Mouse (Mus musculus) heart, embryonic 16.5 days (tissue): ENCODE results near the gene Foxn3. TPM values are rescaled to one million over a fixed set of nuclear protein-coding genes. Genes with fewer than 3 reads are reported as not detected.

ENCODE experiments used
- ATAC-seq: fragments of 200-750 bp; cut with Nextera tagmentation; replicated peaks from 2 replicates; pipeline ENCODE4 v1.8.0; 2017; ENCODE audit warnings: moderate number of reproducible peaks; ENCODE audit not compliant: insufficient read depth, low FRiP score; ENCODE audit errors: extremely low read depth
- H3K27ac ChIP-seq: fragments of 300-500 bp; sonication (generic); 2 replicates; pipeline ENCODE4 v1.5.1; 2014; ENCODE audit warnings: mild to moderate bottlenecking, low read length, control low read depth, moderate library complexity
- H3K27me3 ChIP-seq: fragments of 300-500 bp; sonication (generic); 2 replicates; pipeline ENCODE4 v1.6.1; 2014; ENCODE audit warnings: low read length, mixed read lengths; ENCODE audit not compliant: control insufficient read depth, insufficient read depth
- H3K36me3 ChIP-seq: fragments of 300-500 bp; sonication (generic); 2 replicates; pipeline ENCODE4 v1.6.1; 2014; ENCODE audit not compliant: control insufficient read depth, insufficient read depth
- H3K4me1 ChIP-seq: fragments of 300-500 bp; sonication (generic); 2 replicates; pipeline ENCODE4 v1.6.1; 2014; ENCODE audit warnings: low read length, mixed read lengths; ENCODE audit not compliant: control insufficient read depth, insufficient read depth
- H3K4me2 ChIP-seq: fragments of 300-500 bp; sonication (generic); 2 replicates; pipeline ENCODE4 v1.6.1; 2014; ENCODE audit warnings: low read depth, mild to moderate bottlenecking, control low read depth, low read length
- H3K4me3 ChIP-seq: fragments of 300-500 bp; sonication (generic); 2 replicates; pipeline ENCODE4 v1.5.1; 2014; ENCODE audit warnings: mild to moderate bottlenecking, control low read depth, low read length
- H3K9ac ChIP-seq: fragments of 300-500 bp; sonication (generic); 2 replicates; pipeline ENCODE4 v1.6.1; 2014; ENCODE audit warnings: low read length, control low read depth
- H3K9me3 ChIP-seq: fragments of 300-500 bp; sonication (generic); replicated peaks from 2 replicates; pipeline ENCODE4 v1.6.1; 2016; ENCODE audit warnings: low read length; ENCODE audit not compliant: control insufficient read depth
- WGBS: fragments of 180-500 bp; shearing (Covaris S2); extraction: QIAGEN DNeasy Blood & Tissue Kit; methylation state at CpG from one replicate; pipeline ENCODE4 v1.1.7; 2014; 5-methylcytosine and 5-hydroxymethylcytosine counted together
- polyA plus RNA-seq: library from polyadenylated mRNA; unstranded; fragments of >200 nt; fragmentation: Nextera tagmentation; extraction: Ambion mirVana; gene quantifications from 2 replicates; pipeline ENCODE4 v1.2.1, GENCODE M21; 2015

Gene Foxn3
- polyA plus RNA-seq, 1 experiment from 2014 or later, result 52.1 TPM

- Histone ChIP-seq H3K27me3 (no peaks in the 10 kb centered on the region), H3K4me1 (peaks cover 15% of the 10 kb centered on the region), H3K4me3 (no peak overlapping the region), H3K27ac (no peak overlapping the region), H3K9me3 (no peaks in the 10 kb centered on the region), H3K9ac (no peak overlapping the region), H3K4me2 (no peak overlapping the region), H3K36me3 (no peaks in the 10 kb centered on the region)
- 93% methylated on average over 1 of the region's 1 CpGs for WGBS
- no peak for ATAC-seq
These were observed 320.1 kb downstream of the Foxn3 start for GRCm38 (mm10) chr12:99243316-99243715.

DNA sequence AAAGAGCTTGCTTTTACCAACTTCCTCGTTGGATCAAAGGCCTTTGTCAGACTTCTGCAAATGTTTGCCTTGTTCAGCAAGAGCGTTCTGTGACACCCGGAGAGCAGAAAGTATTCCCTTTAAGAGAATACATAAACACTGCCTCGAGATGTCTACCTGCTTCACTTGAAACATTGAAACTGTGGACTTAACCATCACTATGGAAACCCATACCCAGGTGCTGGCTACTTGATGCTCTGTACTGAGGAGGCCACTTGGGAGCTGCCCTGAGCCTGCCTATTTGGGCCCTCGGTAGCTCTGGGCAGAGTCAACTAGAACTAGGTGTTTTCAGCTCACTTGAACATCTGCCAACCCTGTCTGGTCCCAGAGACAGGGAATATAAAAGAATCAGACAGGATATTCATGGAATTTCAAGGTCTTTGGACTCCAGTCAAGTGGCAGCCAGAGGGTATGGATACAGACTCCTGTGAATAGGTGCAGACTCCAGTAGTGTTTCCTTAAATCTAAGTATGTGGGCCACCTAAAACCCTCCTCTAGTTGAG lies 323.1 kb downstream of the Foxn3 start:
- Histone ChIP-seq H3K4me1 (peaks cover 14% of the 10 kb centered on the region), H3K4me2 (no peak overlapping the region), H3K27ac (no peak overlapping the region), H3K36me3 (no peaks in the 10 kb centered on the region), H3K9me3 (no peaks in the 10 kb centered on the region), H3K4me3 (no peak overlapping the region), H3K9ac (no peak overlapping the region), H3K27me3 (no peaks in the 10 kb centered on the region)
- ATAC-seq, result no peak
- 50% methylated on average over 5 of the region's 5 CpGs for WGBS

- H3K36me3 ChIP-seq, result no peaks in the 10 kb centered on the region
- no peak overlapping the region for H3K9ac ChIP-seq
- no peak for ATAC-seq
- H3K27ac ChIP-seq, result no peak overlapping the region
- H3K9me3 ChIP-seq, result no peaks in the 10 kb centered on the region
- H3K27me3 ChIP-seq, result no peaks in the 10 kb centered on the region
- H3K4me1 ChIP-seq, result peaks cover 15% of the 10 kb centered on the region
- H3K4me2 ChIP-seq, result no peak overlapping the region
- 75% methylated on average over 11 of the region's 11 CpGs for WGBS
- H3K4me3 ChIP-seq, result no peak overlapping the region
These were observed 323.6 kb downstream of the Foxn3 start for GRCm38 (mm10) chr12:99239735-99240134.

DNA sequence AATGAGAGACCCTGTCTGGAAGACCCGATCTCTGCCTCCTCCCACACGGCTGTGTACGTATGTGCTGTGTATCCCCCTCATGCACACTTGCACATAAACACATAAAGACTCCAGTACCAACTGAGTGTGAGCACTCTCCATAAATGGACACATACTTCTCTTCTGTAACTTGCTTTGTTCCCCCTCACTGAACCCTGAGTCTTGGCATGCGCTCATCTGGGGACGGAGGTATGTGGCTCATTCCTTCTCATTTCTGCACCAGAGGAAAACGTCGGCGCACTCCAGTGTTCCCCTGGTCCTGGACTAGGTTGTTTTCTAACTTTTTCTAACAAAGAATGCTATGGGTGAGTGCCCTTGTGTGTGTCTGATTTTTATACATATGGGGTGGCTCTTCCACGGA lies 325.9 kb downstream of the Foxn3 start:
- H3K4me3 ChIP-seq, result no peak overlapping the region
- H3K27ac ChIP-seq, result no peak overlapping the region
- no peaks in the 10 kb centered on the region for H3K27me3 ChIP-seq
- no peak overlapping the region for H3K4me2 ChIP-seq
- WGBS, result 81% methylated on average over 9 of the region's 9 CpGs
- no peaks in the 10 kb centered on the region for H3K36me3 ChIP-seq
- H3K9ac ChIP-seq, result no peak overlapping the region
- peaks cover 31% of the 10 kb centered on the region for H3K4me1 ChIP-seq
- no peaks in the 10 kb centered on the region for H3K9me3 ChIP-seq
- no peak for ATAC-seq

DNA sequence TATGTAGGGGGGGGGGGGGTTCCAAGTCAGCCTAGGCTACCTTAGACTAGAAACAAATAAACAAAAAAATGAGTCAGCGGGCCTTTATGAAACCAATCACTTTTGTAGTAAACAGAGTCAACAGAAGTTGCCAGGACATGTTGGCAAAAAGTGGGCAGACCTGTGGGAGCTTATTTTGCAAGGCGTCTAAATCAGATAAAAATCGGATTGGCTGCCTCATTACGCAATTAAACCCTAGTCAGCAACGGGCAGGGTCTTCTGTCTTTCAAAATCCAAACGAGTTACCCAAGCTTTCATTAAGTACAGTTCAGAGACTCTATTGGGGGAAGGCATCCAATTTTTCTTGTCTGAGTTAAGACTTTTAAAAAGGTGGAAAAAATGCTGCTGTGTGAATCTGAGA lies 329.0 kb downstream of the Foxn3 start:
- Histone ChIP-seq H3K4me1 (peaks cover 20% of the 10 kb centered on the region), H3K36me3 (no peaks in the 10 kb centered on the region), H3K27ac (no peak overlapping the region), H3K27me3 (no peaks in the 10 kb centered on the region), H3K4me3 (no peak overlapping the region), H3K4me2 (no peak overlapping the region), H3K9me3 (no peaks in the 10 kb centered on the region), H3K9ac (no peak overlapping the region)
- no peak for ATAC-seq
- WGBS, result 66% methylated on average over 6 of the region's 6 CpGs

DNA sequence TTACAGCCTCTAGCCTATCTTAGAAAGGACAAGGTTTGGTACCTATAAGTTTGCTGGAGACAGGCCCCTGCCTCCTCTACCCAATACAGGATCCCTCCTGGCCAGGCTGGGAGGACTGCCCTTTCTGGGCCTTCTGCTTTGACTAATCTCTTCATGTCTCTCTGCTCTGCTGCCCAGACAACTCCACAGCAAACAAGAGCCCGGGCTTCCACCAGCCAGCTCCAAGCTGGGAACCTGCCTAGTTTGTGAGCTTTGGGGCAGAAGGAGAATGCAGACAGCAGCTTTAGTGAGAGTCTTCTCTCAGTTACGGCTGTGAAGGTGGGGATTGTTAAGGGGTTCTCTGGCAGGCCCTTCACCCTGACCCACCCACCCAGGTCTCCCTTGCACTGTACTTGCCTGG lies 330.0 kb downstream of the Foxn3 start:
- no peaks in the 10 kb centered on the region for H3K9me3 ChIP-seq
- 48% methylated on average over 2 of the region's 2 CpGs for WGBS
- ATAC-seq, result no peak
- H3K4me3 ChIP-seq, result no peak overlapping the region
- H3K27me3 ChIP-seq, result no peaks in the 10 kb centered on the region
- H3K36me3 ChIP-seq, result no peaks in the 10 kb centered on the region
- 0 out of 2 replicates have a peak overlapping the region, but pooled peaks have one; percentile 13 for H3K9ac ChIP-seq
- H3K4me1 ChIP-seq, result peaks cover 20% of the 10 kb centered on the region
- peak overlapping the region; percentile 30 for H3K27ac ChIP-seq
- H3K4me2 ChIP-seq, result no peak overlapping the region

- Histone ChIP-seq H3K9ac (no peak overlapping the region), H3K4me2 (no peak overlapping the region), H3K36me3 (no peaks in the 10 kb centered on the region), H3K9me3 (no peaks in the 10 kb centered on the region), H3K27ac (no peak overlapping the region), H3K27me3 (no peaks in the 10 kb centered on the region), H3K4me1 (peaks cover 24% of the 10 kb centered on the region), H3K4me3 (no peak overlapping the region)
- no peak for ATAC-seq
- 82% methylated on average over 9 of the region's 9 CpGs for WGBS
These were observed 330.9 kb downstream of the Foxn3 start for GRCm38 (mm10) chr12:99232478-99232877.

- WGBS, result 79% methylated on average over 6 of the region's 6 CpGs
- Histone ChIP-seq H3K9ac (no peak overlapping the region), H3K36me3 (no peaks in the 10 kb centered on the region), H3K4me3 (no peak overlapping the region), H3K27ac (no peak overlapping the region), H3K27me3 (no peaks in the 10 kb centered on the region), H3K4me2 (no peak overlapping the region), H3K4me1 (peaks cover 25% of the 10 kb centered on the region), H3K9me3 (no peaks in the 10 kb centered on the region)
- ATAC-seq, result no peak
These were observed 332.1 kb downstream of the Foxn3 start for GRCm38 (mm10) chr12:99231321-99231720.

- H3K4me3 ChIP-seq, result no peak overlapping the region
- no peaks in the 10 kb centered on the region for H3K36me3 ChIP-seq
- no peaks in the 10 kb centered on the region for H3K27me3 ChIP-seq
- 84% methylated on average over 5 of the region's 5 CpGs for WGBS
- no peak overlapping the region for H3K9ac ChIP-seq
- ATAC-seq, result no peak
- H3K4me1 ChIP-seq, result peaks cover 25% of the 10 kb centered on the region
- H3K4me2 ChIP-seq, result no peak overlapping the region
- no peaks in the 10 kb centered on the region for H3K9me3 ChIP-seq
- H3K27ac ChIP-seq, result no peak overlapping the region
These were observed 332.7 kb downstream of the Foxn3 start for GRCm38 (mm10) chr12:99230783-99231048.
